17 mouse cellular contexts compared by ENCODE assay signal in genomic region chr7:82047456-82047855, GRCm38 (mm10). TPM values are rescaled to one million over a fixed set of nuclear protein-coding genes. Genes with fewer than 3 reads are reported as not detected.
DNase-seq lines count a peak whose midpoint lies in the region; ATAC-seq and TF ChIP-seq lines count a peak whose summit lies in the region.
"Had no signal": no experiment of that assay in that cellular context is flagged by ENCODE, and none has a peak within 500 bp of the region (broad histone marks: within the 10 kb centered on the region; RNA-seq: fewer than 3 reads in every experiment).

No protein-coding gene starts in this region.

- H3K27me3 ChIP-seq in kidney, embryonic 15.5 days: no peaks in the 10 kb centered on the region
- no peaks in the 10 kb centered on the region for H3K27me3 ChIP-seq in Patski
- no peaks in the 10 kb centered on the region for H3K27me3 ChIP-seq in hindbrain, embryonic 11.5 days (ENCODE audit: control insufficient read depth, insufficient read depth, low read length)
- H3K27me3 ChIP-seq: heart, embryonic 13.5 days; hindbrain, embryonic 13.5 days had no signal

- no peak overlapping the region for H3K4me2 ChIP-seq in kidney, embryonic 15.5 days
- H3K4me2 ChIP-seq in hindbrain, embryonic 11.5 days (replicated peaks; ENCODE audit: low read depth, low read length): no peak overlapping the region
- H3K4me2 ChIP-seq: heart, embryonic 13.5 days; hindbrain, embryonic 13.5 days had no signal

- no peak overlapping the region for H3K4me3 ChIP-seq in kidney, embryonic 15.5 days (replicated peaks)
- no peak overlapping the region for H3K4me3 ChIP-seq in hindbrain, embryonic 11.5 days (ENCODE audit: low read depth, low read length)
- H3K4me3 ChIP-seq: gastrocnemius, adult 2 months; heart, embryonic 13.5 days; hindbrain, embryonic 13.5 days had no signal

- no peak overlapping the region for H3K27ac ChIP-seq in kidney, embryonic 15.5 days
- H3K27ac ChIP-seq in hindbrain, embryonic 11.5 days (ENCODE audit: low read depth, low read length): no peak overlapping the region
- H3K27ac ChIP-seq: gastrocnemius, adult 2 months; heart, embryonic 13.5 days; hindbrain, embryonic 13.5 days; hindbrain, postnatal 0 days had no signal

- H3K9ac ChIP-seq in kidney, embryonic 15.5 days: no peak overlapping the region
- no peak overlapping the region for H3K9ac ChIP-seq in hindbrain, embryonic 11.5 days (ENCODE audit: low read depth, low read length)
- H3K9ac ChIP-seq: forebrain, postnatal 0 days; heart, embryonic 13.5 days; hindbrain, embryonic 13.5 days had no signal

- no peak for ATAC-seq in kidney, embryonic 15.5 days (replicated peaks; ENCODE audit: low FRiP score)
- ATAC-seq in Patski: no peak
- no peak for ATAC-seq in hindbrain, embryonic 11.5 days (ENCODE audit: low FRiP score)
- ATAC-seq: forebrain, postnatal 0 days; hindbrain, postnatal 0 days had no signal

- no peaks in the 10 kb centered on the region for H3K36me3 ChIP-seq in kidney, embryonic 15.5 days
- H3K36me3 ChIP-seq in hindbrain, embryonic 11.5 days (ENCODE audit: control insufficient read depth, insufficient read depth, low read length): no peaks in the 10 kb centered on the region
- H3K36me3 ChIP-seq: heart, embryonic 13.5 days; hindbrain, embryonic 13.5 days had no signal

- TF ChIP-seq CTCF in Patski (IDR thresholded peaks at IDR 0.05): no peak

- POLR2A ChIA-PET in Patski (lab: Charles Lee): interaction anchor here (0.8 kb wide), 1 partner anchor 9 kb away, joined by 4 read pairs; no protein-coding TSS in a partner anchor

- CTCF ChIA-PET in Patski (lab: Charles Lee): interaction anchor here (0.7 kb wide), 2 partner anchors 8 to 28 kb away, joined by 3 read pairs; no protein-coding TSS in a partner anchor

- DNase-seq in kidney, adult 11 months: peak; percentile 64
- peak; percentile 46 for DNase-seq in Patski (ENCODE audit: low read depth, low spot score)
- DNase-seq in kidney, adult 8-10 months: peak; percentile 26 to 46
- peak; percentile 24 to 70 for DNase-seq in kidney, postnatal 25 days
- no peak for DNase-seq in spleen, adult 18-20 months
- no peak for DNase-seq in hindbrain, embryonic 11.5 days (ENCODE audit: low spot score)
- DNase-seq: adrenal gland, adult 8-10 months; adrenal gland, postnatal 36 days; cerebellum, adult 2 months; forebrain, postnatal 0 days; gastrocnemius, adult 2 months; gastrocnemius, postnatal 25 days; heart, postnatal 4 days had no signal

- H3K9me3 ChIP-seq in kidney, embryonic 15.5 days (replicated peaks): no peaks in the 10 kb centered on the region
- no peaks in the 10 kb centered on the region for H3K9me3 ChIP-seq in hindbrain, embryonic 11.5 days (ENCODE audit: control insufficient read depth, low read length)
- H3K9me3 ChIP-seq: heart, embryonic 13.5 days; hindbrain, embryonic 13.5 days had no signal

- in situ Hi-C loops in Patski (cut with MboI; ENCODE audit: low pct_unique_long_range_greater_than_20kb): no loop called here

- WGBS in kidney, embryonic 15.5 days: 38% methylated on average over 5 of the region's 5 CpGs
- 90% methylated on average over 4 of the region's 5 CpGs for WGBS in hindbrain, embryonic 11.5 days

- H3K4me1 ChIP-seq in kidney, embryonic 15.5 days: 0 out of 2 replicates have a peak, but pooled peaks cover 6% of the 10 kb centered on the region
- no peaks in the 10 kb centered on the region for H3K4me1 ChIP-seq in hindbrain, embryonic 11.5 days (replicated peaks; ENCODE audit: control insufficient read depth, insufficient read depth, low read length)
- H3K4me1 ChIP-seq: heart, embryonic 13.5 days; hindbrain, embryonic 13.5 days had no signal

RNA-seq across cellular contexts. Expression of gene Bnc1, which starts 55.4 kb away (rescaled TPM):
- polyA plus RNA-seq in kidney, embryonic 15.5 days (2015; fragmentation: Nextera tagmentation; extraction: Ambion mirVana): 0.22 and 0.91 TPM in 2 replicates
- 0.13 TPM for polyA plus RNA-seq in Patski (2021)
- 0.59 and 0.81 TPM in 2 replicates for polyA plus RNA-seq in hindbrain, embryonic 11.5 days (2014; fragmentation: Nextera tagmentation; extraction: Ambion mirVana)
- polyA plus RNA-seq: cerebellum, adult 2 months; forebrain, postnatal 0 days; hindbrain, postnatal 0 days had no signal

Comparison
In these comparisons a context has a peak if more than half of its experiments do, and no peak if none do; other contexts are left out.
1. DNase-seq: peak in kidney, adult 11 months (single experiment), Patski (single experiment), kidney, adult 8-10 months (2 of 2) and kidney, postnatal 25 days (2 of 2); none in spleen, adult 18-20 months (0 of 2) and hindbrain, embryonic 11.5 days (single experiment).